Mouse (Mus musculus) MEL (cell line): ENCODE results near the gene Gm10643. TPM values are rescaled to one million over a fixed set of nuclear protein-coding genes. Genes with fewer than 3 reads are reported as not detected.

Experiments
- DNase-seq: peaks from one replicate; pipeline ENCODE4 v3.0.0; 2011; ENCODE audit warnings: low read depth, low spot score
- H3K27ac ChIP-seq: 2 replicates; pipeline ENCODE4 v1.5.1; 2012; ENCODE audit warnings: low read depth, mild to moderate bottlenecking, control low read depth, low read length, moderate library complexity; ENCODE audit not compliant: control insufficient read depth
- H3K27me3 ChIP-seq, 2 experiments: fragments of 150-350 bp in 1 of 2; sonication (generic) in 1 of 2; 2 replicates each; pipeline ENCODE4 v1.6.1; 2012; ENCODE audit warnings: low read length in 2 of 2, mild to moderate bottlenecking in 2 of 2, improper control_type of control experiment in 1 of 2, moderate library complexity in 1 of 2; ENCODE audit not compliant: insufficient read depth in 2 of 2, control insufficient read depth in 1 of 2
- H3K36me3 ChIP-seq, 2 experiments: 2 replicates each; pipeline ENCODE4 v1.6.1; 2012 to 2014; ENCODE audit warnings: low read length in 2 of 2, improper control_type of control experiment in 1 of 2, inconsistent platforms in 1 of 2, mild to moderate bottlenecking in 1 of 2; ENCODE audit not compliant: insufficient read depth in 2 of 2, control insufficient read depth in 1 of 2
- H3K4me1 ChIP-seq, 2 experiments: fragments of 150-350 bp in 1 of 2; sonication (generic) in 1 of 2; 2 replicates each; pipeline ENCODE4 v1.6.1; 2012; ENCODE audit warnings: low read length in 2 of 2, improper control_type of control experiment in 1 of 2, mild to moderate bottlenecking in 1 of 2; ENCODE audit not compliant: insufficient read depth in 2 of 2, control insufficient read depth in 1 of 2
- H3K4me3 ChIP-seq, 2 experiments: fragments of 150-350 bp in 1 of 2; sonication (generic) in 1 of 2; 2 replicates each; pipeline ENCODE4 v1.5.1; 2012; ENCODE audit warnings: low read depth in 2 of 2, low read length in 2 of 2, mild to moderate bottlenecking in 2 of 2, moderate library complexity in 2 of 2, control low read depth in 1 of 2, improper control_type of control experiment in 1 of 2; ENCODE audit not compliant: control insufficient read depth in 1 of 2, insufficient read depth in 1 of 2
- H3K79me2 ChIP-seq: 2 replicates; pipeline ENCODE4 v1.6.1; 2012; ENCODE audit warnings: mild to moderate bottlenecking, low read length, moderate library complexity; ENCODE audit not compliant: control insufficient read depth, poor library complexity, insufficient read depth
- H3K9ac ChIP-seq: 2 replicates; pipeline ENCODE4 v1.6.1; 2012; ENCODE audit warnings: low read depth, mild to moderate bottlenecking, control low read depth, low read length, moderate library complexity; ENCODE audit not compliant: control insufficient read depth, poor library complexity, severe bottlenecking
- H3K9me3 ChIP-seq: fragments of 150-350 bp; sonication (generic); replicated peaks from 2 replicates; pipeline ENCODE4 v1.6.1; 2012; ENCODE audit warnings: mild to moderate bottlenecking, low read length, improper control_type of control experiment, moderate library complexity; ENCODE audit not compliant: insufficient read depth
- BHLHE40 ChIP-seq: IDR thresholded peaks from 2 replicates; pipeline ENCODE4 v1.6.1; 2012; ENCODE audit warnings: low read depth, mild to moderate bottlenecking, inconsistent platforms, low read length, improper control_type of control experiment, borderline replicate concordance
- CHD1 ChIP-seq: IDR thresholded peaks from 2 replicates; pipeline ENCODE4 v1.6.1; 2012; ENCODE audit warnings: low read depth, mild to moderate bottlenecking, inconsistent platforms, low read length, improper control_type of control experiment
- CHD2 ChIP-seq: IDR thresholded peaks from 2 replicates; pipeline ENCODE4 v1.6.1; 2011; ENCODE audit warnings: low read length, improper control_type of control experiment
- CTCF ChIP-seq, 3 experiments: IDR thresholded peaks in 2 of 3; conservative IDR thresholded peaks in 1 of 3; 2 replicates each; pipeline ENCODE4 v1.5.1; 2011 to 2012; ENCODE audit warnings: low read length in 3 of 3, low read depth in 2 of 3, mild to moderate bottlenecking in 2 of 3, improper control_type of control experiment in 1 of 3, inconsistent platforms in 1 of 3, mixed read lengths in 1 of 3, moderate library complexity in 1 of 3; ENCODE audit not compliant: control insufficient read depth in 1 of 3, insufficient read depth in 1 of 3, poor library complexity in 1 of 3, severe bottlenecking in 1 of 3
- E2F4 ChIP-seq: IDR thresholded peaks from 2 replicates; pipeline ENCODE4 v1.6.1; 2011; ENCODE audit warnings: low read depth, low read length, improper control_type of control experiment, borderline replicate concordance
- ELF1 ChIP-seq: IDR thresholded peaks from 2 replicates; pipeline ENCODE4 v1.6.1; 2014; ENCODE audit warnings: low read depth, mild to moderate bottlenecking, inconsistent platforms, low read length, improper control_type of control experiment, moderate library complexity
- ETS1 ChIP-seq: IDR thresholded peaks from 2 replicates; pipeline ENCODE4 v1.6.1; 2012; ENCODE audit warnings: low read depth, mild to moderate bottlenecking, inconsistent platforms, low read length, improper control_type of control experiment, moderate library complexity
- HCFC1 ChIP-seq: IDR thresholded peaks from 2 replicates; pipeline ENCODE4 v1.6.1; 2012; ENCODE audit warnings: low read depth, mild to moderate bottlenecking, inconsistent platforms, low read length, improper control_type of control experiment, moderate library complexity
- JUND ChIP-seq: IDR thresholded peaks from 2 replicates; pipeline ENCODE4 v1.6.1; 2011; ENCODE audit warnings: low read depth, mild to moderate bottlenecking, improper control_type of control experiment, low read length
- MAX ChIP-seq: IDR thresholded peaks from 2 replicates; pipeline ENCODE4 v1.6.1; 2011; ENCODE audit warnings: low read length, improper control_type of control experiment
- MEF2A ChIP-seq: IDR thresholded peaks from 2 replicates; pipeline ENCODE4 v1.6.1; 2014; ENCODE audit warnings: low read depth, mild to moderate bottlenecking, inconsistent platforms, low read length, improper control_type of control experiment; ENCODE audit not compliant: poor library complexity, insufficient replicate concordance, severe bottlenecking; ENCODE audit errors: extremely low read depth
- MYC ChIP-seq: IDR thresholded peaks from 2 replicates; pipeline ENCODE4 v1.6.1; 2011; ENCODE audit warnings: low read depth, mild to moderate bottlenecking, low read length, improper control_type of control experiment, moderate library complexity
- NELFE ChIP-seq: IDR thresholded peaks from 2 replicates; pipeline ENCODE4 v1.6.1; 2011; ENCODE audit warnings: low read depth, low read length, improper control_type of control experiment
- NRF1 ChIP-seq: IDR thresholded peaks from 2 replicates; pipeline ENCODE4 v1.6.1; 2014; ENCODE audit warnings: low read depth, mild to moderate bottlenecking, inconsistent platforms, low read length, improper control_type of control experiment, moderate library complexity; ENCODE audit not compliant: poor library complexity, insufficient read depth, severe bottlenecking
- POLR2A ChIP-seq, 2 experiments: IDR thresholded peaks; 2 replicates each; pipeline ENCODE4 v1.6.1; 2011 to 2012; ENCODE audit warnings: low read length in 2 of 2, mild to moderate bottlenecking in 2 of 2, control low read depth in 1 of 2, improper control_type of control experiment in 1 of 2, low read depth in 1 of 2, moderate library complexity in 1 of 2; ENCODE audit not compliant: control insufficient read depth in 1 of 2, insufficient read depth in 1 of 2, poor library complexity in 1 of 2
- POLR2AphosphoS2 ChIP-seq: IDR thresholded peaks from 2 replicates; pipeline ENCODE4 v1.6.1; 2011; ENCODE audit warnings: low read length, improper control_type of control experiment
- POLR2AphosphoS5 ChIP-seq: IDR thresholded peaks from 2 replicates; pipeline ENCODE4 v1.6.1; 2012; ENCODE audit warnings: low read depth, borderline replicate concordance, mild to moderate bottlenecking, inconsistent platforms, low read length, moderate library complexity, mixed read lengths
- RCOR1 ChIP-seq: IDR thresholded peaks from 2 replicates; pipeline ENCODE4 v1.6.1; 2012; ENCODE audit warnings: low read depth, mild to moderate bottlenecking, inconsistent platforms, low read length, improper control_type of control experiment
- SIN3A ChIP-seq: IDR thresholded peaks from 2 replicates; pipeline ENCODE4 v1.6.1; 2012; ENCODE audit warnings: low read length, improper control_type of control experiment, inconsistent platforms
- SMC3 ChIP-seq: IDR thresholded peaks from 2 replicates; pipeline ENCODE4 v1.6.1; 2011; ENCODE audit warnings: low read depth, low read length, improper control_type of control experiment
- UBTF ChIP-seq: IDR thresholded peaks from 2 replicates; pipeline ENCODE4 v1.6.1; 2012; ENCODE audit warnings: low read depth, mild to moderate bottlenecking, inconsistent platforms, low read length, improper control_type of control experiment, moderate library complexity, borderline replicate concordance; ENCODE audit not compliant: insufficient read depth
- USF1 ChIP-seq: IDR thresholded peaks from 2 replicates; pipeline ENCODE4 v1.6.1; 2014; ENCODE audit warnings: low read depth, mild to moderate bottlenecking, inconsistent platforms, low read length, improper control_type of control experiment, moderate library complexity
- USF2 ChIP-seq, 2 experiments: IDR thresholded peaks; 2 replicates each; pipeline ENCODE4 v1.6.1; 2011 to 2012; ENCODE audit warnings: improper control_type of control experiment in 2 of 2, low read length in 2 of 2, borderline replicate concordance in 1 of 2, inconsistent platforms in 1 of 2, low read depth in 1 of 2, mild to moderate bottlenecking in 1 of 2; ENCODE audit not compliant: insufficient read depth in 1 of 2
- ZNF384 ChIP-seq: IDR thresholded peaks from 2 replicates; pipeline ENCODE4 v1.6.1; 2012; ENCODE audit warnings: low read depth, mild to moderate bottlenecking, inconsistent platforms, low read length, improper control_type of control experiment
- polyA plus RNA-seq, 2 experiments: library from polyadenylated mRNA; stranded (reverse) in 1 of 2; unstranded in 1 of 2; fragments of >175 nt in 1 of 2; fragments of >200 nt in 1 of 2; gene quantifications; 2 replicates each; pipeline versions ENCODE4 v1.2.1 to v1.2.4; 2012; ENCODE audit warnings: low replicate concordance in 2 of 2, low read depth in 1 of 2; ENCODE audit not compliant: insufficient read length in 2 of 2, insufficient read depth in 1 of 2, missing spikeins in 1 of 2
- total RNA-seq: library from RNA; depleted of rRNA; stranded (reverse); fragments of 300-350 nt; gene quantifications from 2 replicates; pipeline ENCODE4 v1.2.3, GENCODE M21; 2012

Gm10643 gene
- total and polyA plus RNA-seq, 3 experiments = 0.23 to 0.28 TPM; not detected in 1

DNA sequence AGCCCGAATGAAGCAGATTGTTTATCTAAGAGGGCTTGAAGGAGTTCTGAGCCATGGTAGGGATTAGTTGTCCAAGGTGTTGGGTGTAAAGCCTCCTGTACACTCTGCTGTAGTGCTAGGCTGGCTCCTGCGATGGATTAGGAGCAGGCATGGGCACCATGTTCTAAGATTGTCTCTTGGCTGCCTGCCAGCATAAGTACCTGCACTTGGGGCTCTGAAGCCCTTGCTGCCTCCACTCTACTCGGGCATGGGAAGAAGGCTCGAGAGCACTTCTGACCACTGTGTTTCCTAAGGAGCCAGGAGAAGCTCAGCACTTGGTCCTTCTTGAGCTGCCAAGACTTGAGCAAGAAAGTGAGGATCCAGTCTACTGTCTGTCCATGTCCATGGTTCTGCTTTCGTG, 14.3 kb upstream of the Gm10643 start:
- no peak overlapping the region for H3K4me3 ChIP-seq
- TF ChIP-seq MYC (no peak), CHD2 (no peak), CHD1 (no peak), ELF1 (no peak), POLR2AphosphoS5 (no peak), ZNF384 (no peak)
- TF ChIP-seq, all 39 proteins: peak for 0
- H3K9me3 ChIP-seq = no peaks in the 10 kb centered on the region
- no peak overlapping the region for H3K27ac ChIP-seq
- no peak overlapping the region for H3K9ac ChIP-seq
- no peaks in the 10 kb centered on the region for H3K79me2 ChIP-seq
- no peaks in the 10 kb centered on the region for H3K27me3 ChIP-seq
- no peaks in the 10 kb centered on the region for H3K36me3 ChIP-seq
- no peak for DNase-seq
- H3K4me1 ChIP-seq = no peaks in the 10 kb centered on the region

GRCm38 (mm10) chr8:84076849-84077248, 11.9 kb upstream of the Gm10643 start:
- DNase-seq = no peak
- H3K27ac ChIP-seq = no peak overlapping the region
- TF ChIP-seq BHLHE40 (no peak), POLR2A (IDR thresholded peaks at IDR 0.05; ENCODE audit: control insufficient read depth in 1 of 2, insufficient read depth in 1 of 2, low read depth in 1 of 2, low read length in 2 of 2, poor library complexity in 1 of 2) (no peak), ELF1 (no peak), UBTF (no peak), JUND (no peak), NELFE (no peak), MEF2A (no peak), POLR2AphosphoS2 (no peak)
- H3K9me3 ChIP-seq = no peaks in the 10 kb centered on the region
- H3K27me3 ChIP-seq = no peaks in the 10 kb centered on the region
- no peaks in the 10 kb centered on the region; a peak in 1 of 4 replicates for H3K4me1 ChIP-seq
- H3K79me2 ChIP-seq = no peaks in the 10 kb centered on the region
- H3K9ac ChIP-seq = no peak overlapping the region
- H3K4me3 ChIP-seq = no peak overlapping the region
- no peaks in the 10 kb centered on the region for H3K36me3 ChIP-seq

DNA sequence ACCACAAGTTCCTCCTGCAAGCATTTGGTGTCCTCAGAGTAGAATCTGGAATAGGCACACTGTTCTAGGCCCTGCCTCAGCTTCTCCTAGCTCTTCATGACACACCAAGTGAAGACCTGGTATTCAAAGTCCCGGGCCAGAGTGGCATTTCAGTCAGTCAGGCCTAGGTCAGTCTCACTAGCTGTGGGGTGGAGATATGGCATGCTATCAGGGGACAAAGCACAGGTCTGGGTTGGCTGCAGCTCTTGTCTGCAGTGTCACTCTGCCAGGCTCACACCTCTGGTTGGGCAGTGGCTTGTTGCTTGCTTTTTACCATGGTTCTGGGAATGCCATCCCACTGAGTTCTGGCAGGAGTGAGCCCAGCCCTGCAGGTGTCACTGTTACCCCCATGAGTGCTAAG, 11.5 kb upstream of the Gm10643 start:
- H3K4me1 ChIP-seq = no peaks in the 10 kb centered on the region; a peak in 2 of 4 replicates
- no peak for TF ChIP-seq USF2 (IDR thresholded peaks at IDR 0.05; ENCODE audit: borderline replicate concordance in 1 of 2, insufficient read depth in 1 of 2, low read depth in 1 of 2, low read length in 2 of 2)
- TF ChIP-seq SMC3 = no peak
- no peak for TF ChIP-seq CTCF (IDR thresholded peaks at IDR 0.05 in 2 of 3, conservative IDR thresholded peaks at IDR 0.05 in 1 of 3; ENCODE audit: control insufficient read depth in 1 of 3, insufficient read depth in 1 of 3, low read depth in 2 of 3, low read length in 3 of 3, poor library complexity in 1 of 3, severe bottlenecking in 1 of 3)
- TF ChIP-seq POLR2AphosphoS2 = no peak
- no peak for TF ChIP-seq RCOR1
- TF ChIP-seq SIN3A = no peak
- no peak for TF ChIP-seq MAX
- no peak for TF ChIP-seq ZNF384
- TF ChIP-seq MYC = no peak
- no peak for TF ChIP-seq ETS1
- no peak for TF ChIP-seq E2F4
- no peak for TF ChIP-seq NELFE
- no peak for TF ChIP-seq NRF1
- TF ChIP-seq POLR2A (IDR thresholded peaks at IDR 0.05; ENCODE audit: control insufficient read depth in 1 of 2, insufficient read depth in 1 of 2, low read depth in 1 of 2, low read length in 2 of 2, poor library complexity in 1 of 2) = no peak
- no peak for TF ChIP-seq USF1
- no peak for TF ChIP-seq BHLHE40
- no peak for TF ChIP-seq CHD1
- no peak for TF ChIP-seq POLR2AphosphoS5
- TF ChIP-seq CHD2 = no peak
- TF ChIP-seq HCFC1 = no peak
- TF ChIP-seq, all 39 proteins: peak for 0
- Histone ChIP-seq H3K9ac (no peak overlapping the region), H3K36me3 (no peaks in the 10 kb centered on the region), H3K27me3 (no peaks in the 10 kb centered on the region), H3K79me2 (no peaks in the 10 kb centered on the region; the same call in 1 of the 2 replicates), H3K4me3 (no peak overlapping the region), H3K9me3 (no peaks in the 10 kb centered on the region), H3K27ac (no peak overlapping the region)
- DNase-seq = no peak
